Mouse (Mus musculus) lung, postnatal 14 days (tissue): ENCODE measurements around the gene Dync2li1.
A peak's percentile ranks its signal among the peaks of the same experiment; 100 is the strongest.

Source experiments
- DNase-seq: peaks from one replicate; pipeline ENCODE4 v3.0.0; 2021

Dync2li1 gene

DNA sequence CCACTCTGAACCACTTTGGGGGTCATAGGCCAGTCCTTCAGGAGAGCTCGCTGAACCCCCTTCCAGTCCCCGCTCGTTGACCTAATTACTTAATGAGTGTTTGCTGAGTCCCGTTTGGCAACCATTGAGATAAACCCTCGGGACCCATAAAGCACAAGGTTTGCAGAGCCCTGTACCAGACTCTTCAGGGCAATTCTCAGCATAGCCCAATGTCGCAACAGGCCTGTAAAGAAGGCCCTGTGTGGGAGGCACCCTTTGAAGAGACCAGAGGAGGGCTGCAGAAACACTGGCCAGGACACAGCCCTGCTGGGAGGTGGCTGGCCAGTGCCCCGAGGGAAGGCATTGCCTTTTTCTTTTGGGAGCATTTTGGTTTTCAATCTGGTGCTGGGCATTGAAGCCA, 14.3 kb upstream of the Dync2li1 start:
- DNase-seq = peak; percentile 37

DNA sequence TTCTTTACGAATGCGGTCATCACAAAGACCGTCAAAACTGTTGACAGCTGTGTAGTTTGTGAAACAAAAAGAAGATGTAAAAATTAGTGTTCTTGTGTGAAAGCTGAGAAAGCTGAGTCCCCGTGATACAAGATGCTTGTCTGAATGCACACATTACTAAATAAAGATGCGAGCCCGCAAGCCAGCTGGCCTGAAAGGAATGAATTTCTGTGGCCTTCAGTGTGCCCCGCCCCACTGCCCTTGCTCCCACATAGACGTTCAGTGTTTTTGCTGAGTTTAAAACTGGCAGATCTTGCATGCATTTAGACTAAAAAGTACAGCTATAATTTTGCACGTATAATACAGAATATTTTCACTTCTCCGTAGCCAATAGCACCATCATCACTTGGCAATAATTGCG, 10.5 kb upstream of the Dync2li1 start:
- DNase-seq = no peak

DNA sequence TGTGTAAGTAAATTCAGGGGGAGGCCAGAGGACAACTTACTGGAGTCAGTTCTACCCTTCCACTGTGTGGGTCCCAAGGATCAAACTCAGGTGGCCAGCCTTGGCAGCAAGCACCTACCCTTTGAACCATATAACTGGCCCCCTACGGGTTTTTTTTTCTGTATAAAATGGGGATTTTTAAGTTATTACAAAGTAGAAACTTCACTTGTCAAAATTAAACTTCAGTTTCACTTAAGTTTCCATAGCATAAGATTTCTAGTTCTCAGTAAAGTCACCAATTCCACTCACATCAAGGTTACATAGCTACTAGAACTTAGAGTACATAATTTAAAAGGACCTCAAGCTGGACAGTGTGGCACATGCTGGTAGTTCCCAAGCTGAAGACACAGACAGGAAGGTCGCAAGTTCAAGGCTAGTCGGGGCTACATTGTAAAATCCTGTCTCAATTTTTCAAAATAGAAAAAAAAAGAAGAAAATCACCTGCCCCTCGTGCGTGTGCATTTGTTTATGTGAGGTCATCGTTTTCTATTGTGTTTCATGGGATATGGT, 9.7 kb upstream of the Dync2li1 start:
- no peak for DNase-seq

DNA sequence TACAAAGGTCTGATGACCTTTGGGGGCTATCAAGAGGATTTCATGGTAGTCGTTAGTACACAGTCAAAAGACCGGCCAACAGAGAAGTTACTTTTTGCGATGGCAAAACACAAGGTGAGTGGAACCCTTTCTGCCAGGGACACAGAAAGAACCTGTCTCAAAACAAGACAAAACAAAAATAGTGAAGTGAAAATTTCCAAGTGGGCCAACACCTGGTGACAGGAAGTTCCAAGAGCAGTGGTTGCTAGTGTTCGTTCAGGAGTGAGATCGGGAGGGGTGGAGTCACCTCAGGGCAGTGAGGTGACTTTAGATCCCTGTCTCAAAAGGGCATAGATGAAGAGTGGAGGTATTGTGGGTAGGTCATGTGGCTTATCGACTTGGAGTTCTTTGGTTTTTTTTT, 8.3 kb upstream of the Dync2li1 start:
- no peak for DNase-seq

DNA sequence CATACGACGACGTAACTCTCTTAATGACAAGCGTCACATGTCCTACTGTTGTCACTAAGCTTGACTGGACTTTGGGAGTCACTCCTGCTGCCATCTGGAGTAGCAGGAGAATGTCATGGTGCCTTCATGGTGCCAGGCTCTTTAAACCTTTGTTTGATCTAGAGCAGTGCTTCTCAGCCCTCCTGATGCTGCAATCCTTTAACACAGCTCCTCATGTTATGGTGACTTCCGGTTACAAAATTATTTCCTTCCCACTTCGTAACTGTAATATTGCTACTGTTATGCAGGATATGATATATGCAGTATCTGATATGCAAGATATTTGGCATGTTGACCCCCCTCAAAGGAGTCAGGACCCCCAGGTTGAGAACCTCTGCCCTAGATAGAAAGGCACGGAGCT, 7.2 kb upstream of the Dync2li1 start:
- no peak for DNase-seq

DNA sequence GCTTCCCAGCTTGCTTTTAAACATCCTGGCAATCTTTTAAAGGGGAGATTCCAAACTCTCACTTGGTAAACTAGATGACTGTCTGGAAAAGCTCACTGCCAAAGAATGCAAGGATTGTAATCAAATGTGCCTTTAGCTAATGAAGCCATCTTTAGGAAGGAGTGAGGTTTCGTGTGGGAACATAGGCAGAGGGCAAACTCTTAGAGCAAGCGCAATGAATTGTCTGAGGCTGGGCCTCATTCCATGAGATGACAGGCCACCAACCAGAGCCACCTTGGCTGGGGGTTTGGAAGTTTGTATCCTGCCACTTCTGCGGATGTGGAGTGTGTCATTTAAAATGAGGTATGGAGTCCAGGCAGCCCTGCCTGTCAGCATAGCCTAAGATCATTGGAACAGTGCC, 6.2 kb upstream of the Dync2li1 start:
- no peak for DNase-seq

GRCm38 (mm10) chr17:84620610-84621009, 5.7 kb upstream of the Dync2li1 start:
- DNase-seq = no peak

DNA sequence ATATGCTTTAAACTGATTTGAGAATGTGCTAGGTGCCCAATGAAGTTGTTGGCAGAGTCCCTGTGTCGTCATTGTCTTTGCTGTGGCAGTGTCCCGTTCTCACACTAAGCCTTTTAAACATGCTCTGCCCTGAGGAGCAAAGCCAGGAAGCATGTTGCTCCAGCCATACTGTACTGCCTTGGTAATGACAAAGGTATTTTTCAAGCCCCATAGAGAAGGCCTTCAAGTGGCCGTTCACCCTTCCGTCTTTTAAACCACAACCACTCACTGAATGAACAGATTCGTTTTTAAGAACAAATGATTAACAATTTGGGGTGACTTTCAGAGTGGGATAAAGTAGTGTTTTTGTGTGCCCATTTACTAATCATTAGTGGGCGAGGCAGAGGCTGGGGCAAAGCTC, 5.1 kb upstream of the Dync2li1 start:
- DNase-seq = no peak

DNA sequence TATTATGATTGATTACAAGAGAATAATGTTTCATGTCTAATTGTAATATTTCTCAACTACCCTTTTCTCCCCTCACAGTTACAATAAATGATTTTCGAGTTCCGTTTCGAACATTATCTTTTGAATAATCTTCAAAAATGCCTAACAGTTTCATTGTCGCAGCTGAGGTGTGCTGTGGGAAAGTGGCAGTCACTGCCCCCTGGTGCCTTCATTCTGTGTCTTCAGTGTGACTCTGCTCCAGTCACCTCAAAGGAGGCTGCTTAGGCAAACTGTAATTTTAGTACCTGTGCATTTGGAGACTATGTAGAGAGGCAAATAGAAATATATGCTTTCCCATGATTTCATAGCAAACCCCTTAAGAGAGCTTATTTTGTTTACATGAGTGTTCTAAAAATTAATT, 4.3 kb upstream of the Dync2li1 start:
- DNase-seq = no peak

- DNase-seq = no peak
These were observed 3.4 kb upstream of the Dync2li1 start for GRCm38 (mm10) chr17:84622873-84623272.

- DNase-seq = no peak
These were observed 585 bp downstream of the Dync2li1 start for GRCm38 (mm10) chr17:84626857-84627305.

DNA sequence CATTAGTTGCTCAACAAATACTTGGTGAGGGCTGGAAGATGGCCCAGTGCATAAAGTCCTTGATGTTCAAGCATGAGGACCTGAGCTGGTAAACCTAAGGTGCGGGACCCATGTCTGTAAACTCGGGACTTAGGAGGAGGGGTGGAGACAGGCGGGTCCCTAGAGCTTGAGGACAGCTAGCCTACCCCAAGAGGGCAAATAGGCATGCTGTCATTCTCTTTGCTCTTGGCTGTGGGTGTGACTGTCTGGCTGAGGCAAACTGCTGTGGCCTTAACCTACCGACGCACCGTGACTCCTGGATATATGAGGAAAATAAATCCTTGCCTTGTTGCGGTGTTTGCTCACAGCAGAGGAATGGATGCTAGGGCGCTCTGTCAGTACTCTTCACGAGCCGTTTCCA, 1.4 kb downstream of the Dync2li1 start:
- no peak for DNase-seq

DNA sequence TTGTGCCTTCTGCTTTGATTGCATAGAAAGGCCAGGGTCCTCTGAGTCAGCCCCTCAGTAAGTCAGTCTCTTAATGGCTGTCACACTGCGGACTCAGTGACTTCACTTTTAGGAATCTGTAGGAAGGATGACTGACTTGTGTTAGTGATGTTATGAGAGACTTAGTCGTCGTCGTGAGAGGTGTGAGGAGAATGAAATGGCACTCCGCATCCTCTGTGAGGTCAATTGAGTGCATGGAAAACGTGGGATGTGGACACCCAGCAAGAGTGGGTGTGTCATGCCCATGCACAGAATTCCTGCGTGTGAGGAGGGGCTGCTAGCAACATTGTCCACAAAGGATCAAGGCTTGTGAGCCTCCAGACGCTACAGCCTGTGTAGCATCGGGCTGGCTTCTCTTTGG, 2.3 kb downstream of the Dync2li1 start:
- DNase-seq = no peak

- no peak for DNase-seq
These were observed 5.5 kb downstream of the Dync2li1 start for GRCm38 (mm10) chr17:84631836-84632235.

DNA sequence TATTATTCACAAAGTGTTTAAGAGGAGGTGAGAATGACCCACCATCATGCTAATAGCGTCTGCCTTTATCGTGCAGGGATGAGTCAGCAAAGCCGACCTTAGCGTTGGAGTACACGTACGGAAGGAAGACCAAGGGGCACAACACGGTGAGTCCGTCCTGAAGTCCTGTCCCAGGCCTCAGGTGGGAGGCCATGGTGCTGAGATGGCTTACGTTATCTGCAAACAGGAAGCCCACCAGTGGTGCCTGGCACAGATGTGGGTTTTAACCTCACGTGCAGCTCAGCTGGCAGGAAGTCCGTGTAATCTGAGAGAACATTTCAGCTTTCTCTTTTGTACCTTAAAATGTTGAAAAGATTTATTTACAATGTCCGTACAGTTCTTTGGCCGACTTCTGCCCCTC, 7.1 kb downstream of the Dync2li1 start:
- DNase-seq = no peak

- no peak for DNase-seq
These were observed 10.0 kb downstream of the Dync2li1 start for GRCm38 (mm10) chr17:84636328-84636727.

DNA sequence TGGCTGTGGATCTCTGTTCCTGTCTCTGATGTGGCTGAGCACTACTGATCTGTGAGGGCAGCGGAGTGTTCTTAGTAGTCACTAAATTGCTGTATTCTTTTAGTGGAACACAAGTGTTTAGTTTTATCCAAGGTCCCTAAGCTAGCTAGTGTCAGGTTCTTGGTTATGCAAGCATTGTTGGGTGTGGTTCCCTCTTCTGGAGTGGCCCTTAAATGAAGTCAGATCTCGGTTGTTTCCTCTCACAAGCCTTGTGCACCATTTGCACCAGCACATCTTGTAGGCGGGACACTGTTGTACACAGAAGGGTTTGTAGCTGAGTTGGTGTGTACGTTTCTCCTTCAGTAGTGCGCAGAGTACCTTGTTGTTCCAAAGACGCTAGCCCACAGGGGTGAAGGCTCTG, 11.7 kb downstream of the Dync2li1 start:
- DNase-seq = no peak

DNA sequence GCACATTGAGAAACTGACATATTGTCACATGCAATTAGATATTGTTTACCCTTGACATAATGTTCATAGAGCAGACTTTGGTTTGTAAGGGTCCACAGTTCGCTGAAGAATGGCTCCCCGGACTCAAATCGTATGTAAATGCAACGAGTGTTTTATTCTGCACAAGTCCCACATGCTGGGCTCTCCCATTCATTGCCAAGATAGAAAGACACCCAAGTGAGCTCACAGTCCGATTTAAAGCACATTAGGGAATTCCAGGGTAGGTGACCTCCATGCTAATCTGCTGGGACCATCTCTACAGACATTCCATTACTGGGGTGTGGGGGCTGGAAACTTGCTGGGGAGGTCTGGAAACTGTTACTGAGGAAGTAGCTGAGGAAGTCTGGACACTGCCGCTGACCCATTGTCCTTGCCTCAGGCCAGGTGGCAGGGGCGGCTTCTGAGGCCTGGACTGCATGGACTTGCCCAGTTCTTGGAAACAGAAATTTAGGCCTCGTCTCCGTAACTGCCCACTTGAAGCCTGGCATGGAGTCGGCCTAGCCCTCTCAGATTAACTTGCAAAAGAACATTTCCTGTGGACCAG, 13.6 kb downstream of the Dync2li1 start:
- no peak for DNase-seq

DNA sequence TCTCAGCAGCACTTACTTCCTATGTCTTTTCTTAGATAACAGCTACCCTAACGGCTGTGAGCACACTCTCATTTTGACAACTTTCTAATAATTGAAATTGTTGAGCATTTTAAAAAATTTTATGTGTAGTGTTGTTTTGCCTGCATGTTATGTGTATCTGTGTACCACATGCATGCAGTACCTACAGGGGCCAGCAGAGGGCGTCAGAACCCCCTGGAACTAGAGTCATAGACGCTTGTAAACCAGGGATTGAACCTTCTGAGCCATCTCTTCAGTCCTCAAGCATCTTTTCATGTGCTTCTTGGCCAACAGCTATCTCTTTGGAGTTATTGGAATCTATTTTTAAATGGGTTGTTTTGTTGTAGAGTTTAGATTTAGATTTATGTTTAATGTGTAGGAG, 15.6 kb downstream of the Dync2li1 start:
- peak; percentile 72 for DNase-seq

DNA sequence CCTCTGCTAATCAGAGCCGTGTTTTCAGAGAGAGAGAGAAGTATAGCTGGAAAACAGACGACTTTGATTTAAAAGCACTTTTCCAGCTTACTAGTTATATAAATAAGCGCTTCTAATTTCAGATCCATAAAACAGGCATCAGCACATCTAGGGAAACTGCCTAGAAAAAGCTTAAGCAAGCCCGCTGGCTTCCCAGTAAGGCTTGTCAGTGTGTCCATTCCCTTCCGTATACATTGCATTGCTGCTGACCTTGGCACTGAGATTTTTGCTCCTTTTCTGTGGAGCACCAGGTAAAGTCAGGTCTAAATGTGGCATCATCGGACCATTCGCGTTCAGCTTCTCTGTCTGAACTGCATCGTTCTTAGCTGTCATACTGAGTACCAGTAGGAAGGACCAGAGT, 16.0 kb downstream of the Dync2li1 start:
- no peak for DNase-seq

GRCm38 (mm10) chr17:84644292-84645050, 18.2 kb downstream of the Dync2li1 start:
- DNase-seq = no peak

- DNase-seq = no peak
These were observed 18.8 kb downstream of the Dync2li1 start for GRCm38 (mm10) chr17:84645119-84645518.

DNA sequence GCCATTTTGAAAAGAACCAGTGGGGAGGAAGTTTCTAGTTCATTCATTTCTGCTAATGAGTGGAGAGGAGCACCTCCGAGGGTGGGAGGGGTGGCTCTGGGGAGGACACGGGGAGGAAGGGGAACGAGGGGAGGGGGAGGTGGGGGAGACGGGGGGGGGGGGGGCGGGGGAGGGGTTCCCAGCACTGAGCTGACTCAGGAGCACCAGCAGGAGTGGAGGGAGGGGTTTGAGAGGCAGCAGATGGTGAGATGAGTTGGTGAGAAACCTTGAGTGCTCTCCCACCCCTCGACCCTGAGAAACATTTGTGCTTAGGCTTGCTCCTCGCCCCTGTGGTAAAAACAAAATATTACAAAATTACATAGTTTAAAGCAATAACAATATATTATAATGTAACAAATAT, 19.6 kb downstream of the Dync2li1 start:
- DNase-seq = no peak

DNA sequence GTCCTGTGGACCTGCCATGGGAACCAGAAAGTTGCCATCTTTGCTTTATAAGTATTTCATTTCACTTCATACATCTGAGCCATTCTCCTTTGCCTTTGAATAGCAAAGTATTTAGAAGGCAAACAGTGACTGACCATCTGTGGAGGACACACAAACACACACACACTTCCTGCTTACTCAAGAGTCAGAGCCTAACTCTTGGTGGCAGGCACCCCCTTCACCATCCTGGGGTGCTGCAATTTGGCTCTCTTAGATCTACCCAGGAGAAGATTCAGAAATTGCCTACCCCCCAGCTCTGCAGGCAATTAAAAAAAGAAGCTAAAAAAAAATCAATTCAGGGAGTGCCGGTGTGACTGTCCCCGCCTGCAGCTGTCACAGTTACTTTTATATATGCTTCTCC, 20.2 kb downstream of the Dync2li1 start:
- no peak for DNase-seq

GRCm38 (mm10) chr17:84647630-84648029, 21.3 kb downstream of the Dync2li1 start:
- no peak for DNase-seq
